Mouse (Mus musculus): ENCODE results near the gene Rrad. TPM values are rescaled to one million over a fixed set of nuclear protein-coding genes. Genes with fewer than 3 reads are reported as not detected.

Rrad gene
- polyA plus RNA-seq, 1 experiment from 2014 or later, result 15.7 TPM

- Histone ChIP-seq H3K9ac (no peak overlapping the region), H3K27ac (peak overlapping the region; percentile 37; the same call in 1 of the 2 replicates), H3K27me3 (peaks cover 16% of the 10 kb centered on the region), H3K4me2 (no peak overlapping the region), H3K9me3 (replicated peaks) (no peaks in the 10 kb centered on the region), H3K4me1 (peaks cover 28% of the 10 kb centered on the region), H3K4me3 (replicated peaks) (no peak overlapping the region), H3K36me3 (peaks cover 19% of the 10 kb centered on the region; the same call in 1 of the 2 replicates)
- no peak for ATAC-seq (replicated peaks; ENCODE audit: low FRiP score)
- WGBS, result 76% methylated on average over 6 of the region's 6 CpGs
Observed at GRCm38 (mm10) chr8:104632486-104632885, 1.4 kb upstream of the Rrad start.

GRCm38 (mm10) chr8:104631975-104632374 is 848 bp upstream of the Rrad start:
- H3K27me3 ChIP-seq, result peaks cover 16% of the 10 kb centered on the region
- ATAC-seq (replicated peaks; ENCODE audit: low FRiP score), result no peak
- peak overlapping the region; percentile 77 for H3K4me2 ChIP-seq
- peak overlapping the region; percentile 37; the same call in 1 of the 2 replicates for H3K27ac ChIP-seq
- peaks cover 28% of the 10 kb centered on the region for H3K4me1 ChIP-seq
- H3K9ac ChIP-seq, result no peak overlapping the region
- 30% methylated on average over 5 of the region's 5 CpGs for whole genome bisulfite sequencing
- no peak overlapping the region for H3K4me3 ChIP-seq (replicated peaks)
- no peaks in the 10 kb centered on the region for H3K9me3 ChIP-seq (replicated peaks)
- H3K36me3 ChIP-seq, result peaks cover 19% of the 10 kb centered on the region; the same call in 1 of the 2 replicates

- Histone ChIP-seq H3K4me2 (peak overlapping the region; percentile 77), H3K27ac (peak overlapping the region; percentile 37; the same call in 1 of the 2 replicates), H3K36me3 (peaks cover 12% of the 10 kb centered on the region; the same call in 1 of the 2 replicates), H3K27me3 (peaks cover 16% of the 10 kb centered on the region), H3K4me1 (peaks cover 28% of the 10 kb centered on the region), H3K9ac (peak overlapping the region; percentile 46), H3K9me3 (replicated peaks) (no peaks in the 10 kb centered on the region), H3K4me3 (replicated peaks) (peak overlapping the region; percentile 47)
- 1% methylated on average over 36 of the region's 36 CpGs for WGBS
- ATAC-seq (replicated peaks; ENCODE audit: low FRiP score), result peak; percentile 20; the same call in 1 of the 2 replicates
Observed at GRCm38 (mm10) chr8:104630574-104630973, 553 bp downstream of the Rrad start.

- Histone ChIP-seq H3K4me1 (peaks cover 28% of the 10 kb centered on the region), H3K9ac (no peak overlapping the region), H3K36me3 (peaks cover 8% of the 10 kb centered on the region; the same call in 1 of the 2 replicates), H3K27me3 (peaks cover 16% of the 10 kb centered on the region), H3K27ac (no peak overlapping the region), H3K4me2 (peak overlapping the region; percentile 77), H3K4me3 (replicated peaks) (peak overlapping the region; percentile 47), H3K9me3 (replicated peaks) (no peaks in the 10 kb centered on the region)
- WGBS, result 38% methylated on average over 8 of the region's 8 CpGs
- ATAC-seq (replicated peaks; ENCODE audit: low FRiP score), result 0 out of 2 replicates have a peak, but pooled peaks have one; percentile 12
Observed at GRCm38 (mm10) chr8:104630111-104630479, 1.0 kb downstream of the Rrad start.

- Histone ChIP-seq H3K9me3 (replicated peaks) (no peaks in the 10 kb centered on the region), H3K4me1 (peaks cover 33% of the 10 kb centered on the region), H3K4me3 (replicated peaks) (peak overlapping the region; percentile 47), H3K9ac (no peak overlapping the region), H3K27me3 (peaks cover 16% of the 10 kb centered on the region), H3K27ac (no peak overlapping the region), H3K4me2 (peak overlapping the region; percentile 77), H3K36me3 (0 out of 2 replicates have a peak, but pooled peaks cover 4% of the 10 kb centered on the region)
- ATAC-seq (replicated peaks; ENCODE audit: low FRiP score), result no peak
- WGBS, result 75% methylated on average over 22 of the region's 22 CpGs
Observed at GRCm38 (mm10) chr8:104629306-104630110, 1.6 kb downstream of the Rrad start.

GRCm38 (mm10) chr8:104628402-104628801 is 2.7 kb downstream of the Rrad start:
- H3K4me1 ChIP-seq, result peaks cover 34% of the 10 kb centered on the region
- WGBS, result 94% methylated on average over 21 of the region's 21 CpGs
- H3K27ac ChIP-seq, result no peak overlapping the region
- H3K27me3 ChIP-seq, result peaks cover 16% of the 10 kb centered on the region
- H3K9ac ChIP-seq, result no peak overlapping the region
- 0 out of 2 replicates have a peak, but pooled peaks cover 4% of the 10 kb centered on the region for H3K36me3 ChIP-seq
- H3K4me3 ChIP-seq (replicated peaks), result no peak overlapping the region
- no peak overlapping the region for H3K4me2 ChIP-seq
- ATAC-seq (replicated peaks; ENCODE audit: low FRiP score), result no peak
- H3K9me3 ChIP-seq (replicated peaks), result no peaks in the 10 kb centered on the region

GRCm38 (mm10) chr8:104627065-104627740 is 3.9 kb downstream of the Rrad start:
- Histone ChIP-seq H3K9ac (no peak overlapping the region), H3K4me1 (peaks cover 33% of the 10 kb centered on the region), H3K9me3 (replicated peaks) (no peaks in the 10 kb centered on the region), H3K36me3 (0 out of 2 replicates have a peak, but pooled peaks cover 4% of the 10 kb centered on the region), H3K4me3 (replicated peaks) (no peak overlapping the region), H3K4me2 (no peak overlapping the region), H3K27me3 (peaks cover 16% of the 10 kb centered on the region), H3K27ac (no peak overlapping the region)
- WGBS, result 67% methylated on average over 4 of the region's 4 CpGs
- no peak for ATAC-seq (replicated peaks; ENCODE audit: low FRiP score)

GRCm38 (mm10) chr8:104624161-104624560 is 7.0 kb downstream of the Rrad start, which contains the start of gene Cdh16:
Cdh16 (minus strand) TSS chr8:104624396.
- Histone ChIP-seq H3K27me3 (no peaks in the 10 kb centered on the region), H3K4me2 (peak within 1 kb of the TSS; percentile 54), H3K9ac (peak within 1 kb of the TSS; percentile 24; the same call in 1 of the 2 replicates), H3K27ac (peak within 1 kb of the TSS; percentile 91), H3K36me3 (peaks cover 24% of the 10 kb centered on the region), H3K4me1 (peaks cover 8% of the 10 kb centered on the region; the same call in 1 of the 2 replicates), H3K4me3 (replicated peaks) (peak within 1 kb of the TSS; percentile 38), H3K9me3 (replicated peaks) (no peaks in the 10 kb centered on the region)
- ATAC-seq (replicated peaks; ENCODE audit: low FRiP score), result peak; percentile 96
- 54% methylated on average over 6 of the region's 6 CpGs for WGBS

- Histone ChIP-seq H3K4me3 (replicated peaks) (no peak overlapping the region), H3K4me2 (no peak overlapping the region), H3K9me3 (replicated peaks) (no peaks in the 10 kb centered on the region), H3K4me1 (peaks cover 8% of the 10 kb centered on the region; the same call in 1 of the 2 replicates), H3K27me3 (no peaks in the 10 kb centered on the region), H3K9ac (no peak overlapping the region), H3K27ac (no peak overlapping the region), H3K36me3 (peaks cover 39% of the 10 kb centered on the region)
- WGBS, result 77% methylated on average over 5 of the region's 5 CpGs
- ATAC-seq (replicated peaks; ENCODE audit: low FRiP score), result no peak
Observed at GRCm38 (mm10) chr8:104620765-104621164, 10.4 kb downstream of the Rrad start.

- Histone ChIP-seq H3K9me3 (replicated peaks) (no peaks in the 10 kb centered on the region), H3K27me3 (no peaks in the 10 kb centered on the region), H3K27ac (no peak overlapping the region), H3K36me3 (peaks cover 17% of the 10 kb centered on the region; the same call in 1 of the 2 replicates), H3K4me1 (no peaks in the 10 kb centered on the region), H3K4me2 (no peak overlapping the region), H3K9ac (no peak overlapping the region), H3K4me3 (replicated peaks) (no peak overlapping the region)
- no peak for ATAC-seq (replicated peaks; ENCODE audit: low FRiP score)
- 71% methylated on average over 4 of the region's 4 CpGs for WGBS
Observed at GRCm38 (mm10) chr8:104613119-104613518, 18.0 kb downstream of the Rrad start.

- no peaks in the 10 kb centered on the region for H3K27me3 ChIP-seq
- no peak overlapping the region for H3K27ac ChIP-seq
- peaks cover 3% of the 10 kb centered on the region for H3K4me1 ChIP-seq
- 70% methylated on average over 4 of the region's 4 CpGs for WGBS
- H3K9ac ChIP-seq, result no peak overlapping the region
- no peak overlapping the region for H3K4me3 ChIP-seq (replicated peaks)
- no peak for ATAC-seq (replicated peaks; ENCODE audit: low FRiP score)
- 0 out of 2 replicates have a peak, but pooled peaks cover 6% of the 10 kb centered on the region for H3K36me3 ChIP-seq
- no peak overlapping the region for H3K4me2 ChIP-seq
- H3K9me3 ChIP-seq (replicated peaks), result no peaks in the 10 kb centered on the region
Observed at GRCm38 (mm10) chr8:104611613-104612012, 19.5 kb downstream of the Rrad start.

Measured in kidney, embryonic 15.5 days (tissue).